26 mouse cellular contexts compared by ENCODE assay signal in genomic region chr2:110037221-110037620, GRCm38 (mm10). TPM values are rescaled to one million over a fixed set of nuclear protein-coding genes. Genes with fewer than 3 reads are reported as not detected.
A peak's percentile ranks its signal among the peaks of the same experiment; 100 is the strongest.
DNase-seq lines count a peak whose midpoint lies in the region; ATAC-seq lines count a peak whose summit lies in the region.
"Had no signal": no experiment of that assay in that cellular context is flagged by ENCODE, and none has a peak within 500 bp of the region (broad histone marks: within the 10 kb centered on the region; RNA-seq: fewer than 3 reads in every experiment).

No protein-coding gene starts in this region.

- H3K27ac ChIP-seq in heart, embryonic 14.5 days (replicated peaks in 1 of 2; ENCODE audit: control insufficient read depth in 1 of 2, insufficient read depth in 1 of 2, low read depth in 2 of 2, low read length in 2 of 2) = peak overlapping the region in 1 of 2 experiments; percentile 56; a peak in 3 of 4 replicates
- H3K27ac ChIP-seq in kidney, embryonic 15.5 days = peak overlapping the region; percentile 9; the same call in 1 of the 2 replicates
- no peak overlapping the region for H3K27ac ChIP-seq in neural tube, embryonic 15.5 days (replicated peaks)
- H3K27ac ChIP-seq: gastrocnemius, adult 2 months; hindbrain, embryonic 10.5 days; midbrain, embryonic 13.5 days had no signal

- H3K4me2 ChIP-seq in heart, embryonic 14.5 days (ENCODE audit: low read length) = peak overlapping the region; percentile 40
- H3K4me2 ChIP-seq in kidney, embryonic 15.5 days = no peak overlapping the region
- H3K4me2 ChIP-seq in neural tube, embryonic 15.5 days = no peak overlapping the region
- H3K4me2 ChIP-seq: embryonic facial prominence, embryonic 15.5 days; midbrain, embryonic 13.5 days had no signal

- H3K4me3 ChIP-seq in heart, embryonic 14.5 days (ENCODE audit: control insufficient read depth in 1 of 2, insufficient read depth in 1 of 2, low read depth in 1 of 2, low read length in 2 of 2) = no peak overlapping the region
- H3K4me3 ChIP-seq in kidney, embryonic 15.5 days (replicated peaks) = no peak overlapping the region
- H3K4me3 ChIP-seq in neural tube, embryonic 15.5 days (replicated peaks) = no peak overlapping the region
- H3K4me3 ChIP-seq: embryonic facial prominence, embryonic 15.5 days; gastrocnemius, adult 2 months; hindbrain, embryonic 10.5 days; layer of hippocampus, adult 2 months; megakaryocyte, embryonic 14.5 days; midbrain, embryonic 13.5 days had no signal

- H3K9ac ChIP-seq in heart, embryonic 14.5 days (ENCODE audit: low read length) = peak overlapping the region; percentile 58; the same call in 1 of the 2 replicates
- H3K9ac ChIP-seq in kidney, embryonic 15.5 days = no peak overlapping the region
- no peak overlapping the region for H3K9ac ChIP-seq in neural tube, embryonic 15.5 days (replicated peaks)
- H3K9ac ChIP-seq: embryonic facial prominence, embryonic 15.5 days; midbrain, embryonic 13.5 days had no signal

- no peaks in the 10 kb centered on the region for H3K27me3 ChIP-seq in heart, embryonic 14.5 days (ENCODE audit: control insufficient read depth, insufficient read depth, low read length)
- H3K27me3 ChIP-seq in kidney, embryonic 15.5 days = no peaks in the 10 kb centered on the region
- no peaks in the 10 kb centered on the region for H3K27me3 ChIP-seq in neural tube, embryonic 15.5 days (replicated peaks)
- H3K27me3 ChIP-seq: embryonic facial prominence, embryonic 15.5 days; megakaryocyte, embryonic 14.5 days; midbrain, embryonic 13.5 days had no signal

- peaks cover 0 to 24% of the 10 kb centered on the region in 2 experiments; a peak in 2 of 4 replicates for H3K4me1 ChIP-seq in heart, embryonic 14.5 days (ENCODE audit: control insufficient read depth in 2 of 2, insufficient read depth in 2 of 2, low read length in 2 of 2)
- peaks cover 26% of the 10 kb centered on the region for H3K4me1 ChIP-seq in kidney, embryonic 15.5 days
- peaks cover 3% of the 10 kb centered on the region; the same call in 1 of the 2 replicates for H3K4me1 ChIP-seq in neural tube, embryonic 15.5 days

- no peak for ATAC-seq in heart, embryonic 14.5 days (ENCODE audit: insufficient number of reproducible peaks, insufficient read depth, low FRiP score, low read depth)
- no peak for ATAC-seq in kidney, embryonic 15.5 days (replicated peaks; ENCODE audit: low FRiP score)
- no peak for ATAC-seq in neural tube, embryonic 15.5 days (ENCODE audit: low FRiP score)
- ATAC-seq: activated CD4-positive, CD25-positive, alpha-beta regulatory T cell, adult 4 months; forebrain, embryonic 14.5 days; hindbrain, embryonic 16.5 days; intestine, postnatal 0 days; midbrain, embryonic 13.5 days had no signal

- no peaks in the 10 kb centered on the region for H3K9me3 ChIP-seq in heart, embryonic 14.5 days (ENCODE audit: control insufficient read depth, low read length)
- no peaks in the 10 kb centered on the region for H3K9me3 ChIP-seq in kidney, embryonic 15.5 days (replicated peaks)
- H3K9me3 ChIP-seq in neural tube, embryonic 15.5 days (replicated peaks) = no peaks in the 10 kb centered on the region
- H3K9me3 ChIP-seq: embryonic facial prominence, embryonic 15.5 days; hindbrain, embryonic 10.5 days; megakaryocyte, embryonic 14.5 days; midbrain, embryonic 13.5 days had no signal

- WGBS in heart, embryonic 14.5 days = 33% methylated on average over 2 of the region's 2 CpGs
- WGBS in kidney, embryonic 15.5 days = 79% methylated on average over 2 of the region's 2 CpGs
- WGBS in neural tube, embryonic 15.5 days = 87% methylated on average over 2 of the region's 2 CpGs

- DNase-seq in heart, adult 18-20 months = no peak
- DNase-seq in kidney, postnatal 25 days = no peak
- DNase-seq in Muller cell, postnatal 12 days (ENCODE audit: inconsistent ontology term) = peak; percentile 14
- DNase-seq in brain, adult 2 months (ENCODE audit: low read depth, low spot score) = peak; percentile 18
- no peak for DNase-seq in embryo, embryonic 9.5 days (ENCODE audit: extremely low spot score)
- DNase-seq: adrenal gland, adult 8-10 months; cerebellum, adult 18-20 months; cerebellum, postnatal 14 days; gastrocnemius, adult 2 months; kidney, postnatal 10 days; layer of hippocampus, postnatal 36 days; lung, adult 2 months; right cerebral cortex, postnatal 14 days; thymus, postnatal 25 days had no signal

- H3K36me3 ChIP-seq in heart, embryonic 14.5 days (ENCODE audit: control insufficient read depth, insufficient read depth, low read length) = peaks cover 30% of the 10 kb centered on the region
- peaks cover 28% of the 10 kb centered on the region for H3K36me3 ChIP-seq in kidney, embryonic 15.5 days
- peaks cover 8% of the 10 kb centered on the region for H3K36me3 ChIP-seq in neural tube, embryonic 15.5 days

RNA-seq across cellular contexts. Expression of gene Ccdc34, which starts 19.6 kb away (rescaled TPM):
- 25.4 and 27.8 TPM in 2 replicates for polyA plus RNA-seq in heart, embryonic 14.5 days (2014; fragmentation: Nextera tagmentation; extraction: Ambion mirVana)
- 1 to 10 TPM; 3.8 to 4.1 TPM for total RNA-seq in heart, adult 18-20 months (2021)
- 47.1 and 49.5 TPM in 2 replicates for polyA plus RNA-seq in kidney, embryonic 15.5 days (2015; fragmentation: Nextera tagmentation; extraction: Ambion mirVana)
- polyA plus RNA-seq in neural tube, embryonic 15.5 days (2015; fragmentation: Nextera tagmentation; extraction: Ambion mirVana) = 28.3 and 32.7 TPM in 2 replicates

Comparison
In these comparisons a context has a peak if more than half of its experiments do, and no peak if none do; other contexts are left out.
1. DNase-seq: peak in Muller cell, postnatal 12 days (single experiment) and brain, adult 2 months (single experiment); none in heart, adult 18-20 months (0 of 2), kidney, postnatal 25 days (0 of 2) and embryo, embryonic 9.5 days (single experiment).